Mouse (Mus musculus) frontal cortex, postnatal 36 days (tissue): Measurements from ENCODE around the gene Ptprh.
A peak's percentile ranks its signal among the peaks of the same experiment; 100 is the strongest.

ENCODE experiments used
- DNase-seq, 2 experiments: peaks; one replicate each; pipeline ENCODE4 v3.0.0; 2022; ENCODE audit warnings: low spot score in 2 of 2

Ptprh gene

DNA sequence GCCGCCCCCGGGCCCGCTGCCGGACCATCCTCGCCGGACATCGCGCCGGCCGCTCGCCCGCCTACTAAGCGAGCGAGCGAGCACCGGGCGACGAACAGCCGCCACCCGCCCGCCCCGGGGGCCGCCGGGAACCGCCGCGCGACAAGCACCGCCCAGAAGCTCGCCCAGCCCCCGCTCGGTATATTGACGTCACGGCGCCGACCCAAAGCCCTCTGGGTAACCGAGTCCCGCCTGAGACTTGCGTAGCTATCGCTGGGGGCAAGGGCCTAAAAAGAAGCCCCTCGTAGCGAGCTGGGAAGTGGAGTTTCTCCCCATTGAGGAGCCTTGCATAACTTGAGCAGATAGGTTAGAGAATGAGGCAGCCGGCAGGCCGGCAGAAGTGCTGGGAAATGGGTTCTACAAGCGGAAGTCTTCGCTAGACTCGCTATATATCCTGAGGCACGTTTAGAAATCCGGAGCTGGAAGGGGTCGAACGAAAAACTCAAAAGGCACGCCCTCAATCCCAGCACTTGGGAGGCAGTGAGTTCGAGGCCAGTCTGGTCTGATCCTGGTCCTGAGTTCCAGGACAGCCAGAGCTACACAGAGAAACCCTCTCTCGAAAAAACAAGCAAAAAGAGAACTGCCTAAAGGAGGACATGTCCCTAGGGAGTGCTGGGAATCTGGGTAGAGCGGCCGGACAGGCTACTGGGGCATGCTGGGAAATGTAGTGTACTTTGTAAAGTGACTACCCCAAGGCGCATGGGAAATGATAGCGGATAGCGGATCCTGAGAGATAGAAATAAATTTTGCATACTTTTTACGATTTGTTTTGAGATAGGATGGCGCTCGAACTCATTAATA is 102.1 kb downstream of the Ptprh start, which contains the start of gene Ppp1r12c:
Gene Ppp1r12c, minus strand, starts transcription at position 123 of the 840 bp plus-strand sequence.
- peak; percentile 97 to 98 for DNase-seq

DNA sequence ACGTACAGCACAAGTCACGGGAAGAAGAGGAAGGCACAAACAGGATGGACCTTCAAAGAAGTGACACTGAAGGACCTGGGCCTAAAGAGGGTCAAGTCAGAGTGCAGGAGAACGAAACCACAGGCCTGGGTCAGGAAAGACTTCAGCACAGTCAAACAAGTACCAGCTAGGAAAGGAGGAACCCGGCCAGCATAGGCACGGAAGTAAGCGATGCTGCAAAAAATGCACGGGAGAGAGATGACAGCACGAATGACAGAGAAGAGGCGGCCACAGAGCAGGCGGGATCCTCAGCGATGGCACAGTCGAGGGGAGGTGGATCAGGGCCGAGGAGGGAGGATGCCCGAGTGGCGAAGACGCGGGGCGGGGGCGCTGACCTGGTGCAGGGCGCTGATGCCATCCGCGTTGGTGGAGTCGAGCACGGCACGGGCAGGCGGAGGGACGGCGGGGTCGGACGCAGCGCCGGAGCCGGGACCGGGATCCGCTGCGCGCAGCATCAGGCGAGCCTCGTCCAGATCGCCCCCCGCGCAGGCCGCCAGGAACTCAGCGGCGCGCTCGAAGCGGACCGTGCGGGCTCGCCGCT is 102.9 kb downstream of the Ptprh start:
- DNase-seq: peak; percentile 39 to 40

DNA sequence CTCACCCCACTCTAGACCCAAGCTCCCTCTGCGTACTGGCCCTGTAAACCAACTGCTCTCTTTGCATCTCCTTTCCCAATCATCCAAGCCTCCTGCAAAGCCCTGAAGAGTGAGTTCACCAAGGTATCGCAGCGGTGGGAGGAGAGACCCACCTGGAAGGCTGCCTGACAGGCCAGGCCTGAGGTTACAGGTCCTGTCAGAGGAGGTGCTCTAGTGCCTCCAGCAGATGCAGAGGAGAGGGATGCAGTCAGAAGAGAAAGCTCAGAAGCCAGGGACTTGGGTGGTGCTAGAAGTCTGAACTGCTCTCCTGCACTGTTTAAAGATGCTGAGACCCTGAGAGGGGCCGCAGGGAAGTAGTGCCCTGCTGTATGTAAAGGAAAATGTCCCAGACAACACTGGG is 104.8 kb downstream of the Ptprh start:
- no peak for DNase-seq
